Mouse (Mus musculus) kidney, postnatal 0 days (tissue): ENCODE results near the gene Clybl. TPM values are rescaled to one million over a fixed set of nuclear protein-coding genes. Genes with fewer than 3 reads are reported as not detected.

Experiments
- ATAC-seq: fragments of 200-750 bp; cut with Nextera tagmentation; replicated peaks from 2 replicates; pipeline ENCODE4 v1.8.0; 2017; ENCODE audit warnings: low read depth, moderate number of reproducible peaks, moderate TSS enrichment, moderate library complexity; ENCODE audit not compliant: low FRiP score
- DNase-seq: peaks from one replicate; pipeline ENCODE4 v3.0.0-alpha.2; 2016; ENCODE audit warnings: low spot score
- H3K27ac ChIP-seq: fragments of 300-500 bp; sonication (generic); 2 replicates; pipeline ENCODE4 v1.5.1; 2014; ENCODE audit warnings: mild to moderate bottlenecking
- H3K27me3 ChIP-seq: fragments of 300-500 bp; sonication (generic); 2 replicates; pipeline ENCODE4 v1.6.1; 2014; ENCODE audit warnings: low read length, mixed read lengths; ENCODE audit not compliant: insufficient read depth
- H3K36me3 ChIP-seq: fragments of 300-500 bp; sonication (generic); 2 replicates; pipeline ENCODE4 v1.6.1; 2014; ENCODE audit warnings: low read length, mixed read lengths; ENCODE audit not compliant: insufficient read depth
- H3K4me1 ChIP-seq: fragments of 300-500 bp; sonication (generic); replicated peaks from 2 replicates; pipeline ENCODE4 v1.6.1; 2014; ENCODE audit warnings: antibody characterized with exemption, low read length, mixed read lengths; ENCODE audit not compliant: insufficient read depth
- H3K4me2 ChIP-seq: fragments of 300-500 bp; sonication (generic); 2 replicates; pipeline ENCODE4 v1.6.1; 2014; ENCODE audit warnings: mild to moderate bottlenecking, low read length, moderate library complexity, mixed read lengths
- H3K4me3 ChIP-seq: fragments of 300-500 bp; sonication (generic); replicated peaks from 2 replicates; pipeline ENCODE4 v1.5.1; 2014; ENCODE audit warnings: low read depth, low read length
- H3K9ac ChIP-seq: fragments of 300-500 bp; sonication (generic); 2 replicates; pipeline ENCODE4 v1.6.1; 2014; ENCODE audit warnings: low read depth, low read length
- H3K9me3 ChIP-seq: fragments of 300-500 bp; sonication (generic); replicated peaks from 2 replicates; pipeline ENCODE4 v1.6.1; 2016; ENCODE audit warnings: low read length, inconsistent platforms, mixed read lengths
- CTCF ChIP-seq: IDR thresholded peaks from 2 replicates; pipeline ENCODE4 v1.5.1; 2016; ENCODE audit warnings: antibody characterized with exemption, low read depth, mild to moderate bottlenecking, moderate library complexity
- WGBS: fragments of 180-500 bp; shearing (Covaris S2); extraction: QIAGEN DNeasy Blood & Tissue Kit; methylation state at CpG from one replicate; pipeline ENCODE4 v1.1.7; 2014; 5-methylcytosine and 5-hydroxymethylcytosine counted together
- polyA plus RNA-seq: library from polyadenylated mRNA; unstranded; fragments of >200 nt; fragmentation: Nextera tagmentation; extraction: Ambion mirVana; gene quantifications from 2 replicates; pipeline ENCODE4 v1.2.1, GENCODE M21; 2015

Clybl gene
- polyA plus RNA-seq, 1 experiment from 2014 or later: 45.7 TPM

DNA sequence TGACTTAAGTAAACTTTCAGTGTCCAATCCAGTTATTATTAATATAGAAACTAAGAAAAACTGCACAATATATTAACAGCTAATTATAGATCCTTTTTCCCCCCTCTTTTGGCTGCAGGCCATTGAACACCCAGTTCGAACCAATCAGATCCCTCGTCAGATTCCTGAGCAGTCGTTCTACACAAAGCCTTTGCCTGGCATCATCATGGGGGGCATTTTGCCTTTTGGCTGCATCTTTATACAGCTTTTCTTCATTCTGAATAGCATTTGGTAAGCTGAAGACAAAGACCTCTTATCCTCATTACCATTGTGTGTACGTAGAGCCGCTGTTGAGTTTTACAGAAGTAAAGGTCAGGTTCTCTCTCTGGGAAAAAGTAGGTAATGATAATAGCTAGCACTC, 30.9 kb upstream of the Clybl start:
- Histone ChIP-seq H3K36me3 (peaks cover 78% of the 10 kb centered on the region), H3K9ac (no peak overlapping the region), H3K9me3 (no peaks in the 10 kb centered on the region), H3K4me1 (no peaks in the 10 kb centered on the region), H3K4me2 (no peak overlapping the region), H3K4me3 (no peak overlapping the region), H3K27me3 (no peaks in the 10 kb centered on the region), H3K27ac (no peak overlapping the region)
- no peak for TF ChIP-seq CTCF
- ATAC-seq (no peak), DNase-seq (no peak)
- WGBS: 86% methylated on average over 5 of the region's 5 CpGs

DNA sequence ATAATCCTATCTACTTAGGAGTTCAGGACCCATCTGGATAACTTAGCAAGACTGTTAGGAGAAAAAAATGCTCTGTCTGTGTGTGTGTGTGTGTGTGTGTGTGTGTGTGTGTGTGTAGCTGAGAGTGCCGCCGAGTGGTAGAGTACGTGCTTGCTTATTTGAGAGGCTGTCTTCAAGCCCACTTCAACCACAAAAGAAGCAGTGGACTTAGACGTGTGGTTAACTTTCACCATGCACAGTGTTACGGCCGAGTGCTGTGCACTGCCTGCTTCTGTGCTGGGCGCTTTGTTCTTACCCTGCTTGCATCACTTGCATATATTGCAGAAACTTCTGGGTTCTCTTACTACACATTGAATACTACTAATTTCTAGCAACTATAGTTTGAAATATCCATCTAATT, 23.8 kb upstream of the Clybl start:
- Histone ChIP-seq H3K27ac (no peak overlapping the region), H3K9me3 (no peaks in the 10 kb centered on the region), H3K4me1 (no peaks in the 10 kb centered on the region), H3K27me3 (no peaks in the 10 kb centered on the region), H3K4me2 (no peak overlapping the region), H3K4me3 (no peak overlapping the region), H3K9ac (no peak overlapping the region), H3K36me3 (peaks cover 47% of the 10 kb centered on the region)
- 88% methylated on average over 7 of the region's 7 CpGs for WGBS
- ATAC-seq: no peak
- no peak for TF ChIP-seq CTCF
- DNase-seq: no peak

DNA sequence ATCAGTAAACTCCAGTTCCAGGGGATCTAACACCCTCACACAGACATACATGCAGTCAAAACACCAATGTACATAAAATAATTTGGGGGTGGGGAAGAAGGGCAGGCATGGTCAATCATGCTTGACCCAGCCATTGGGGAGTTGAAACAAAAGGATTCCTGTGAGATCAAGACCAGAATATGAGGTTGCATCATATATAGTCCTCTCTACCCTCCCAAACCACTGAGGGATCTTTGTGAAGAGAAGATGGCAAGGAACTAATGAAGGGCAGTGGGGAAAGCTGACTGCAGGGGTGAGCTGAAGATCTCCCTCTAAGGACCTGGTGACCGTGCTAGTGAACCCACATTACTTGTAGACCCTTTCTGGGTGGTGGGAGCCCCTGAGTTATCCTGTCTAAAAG, 20.6 kb upstream of the Clybl start:
- ATAC-seq (no peak), DNase-seq (no peak)
- H3K36me3 ChIP-seq: peaks cover 18% of the 10 kb centered on the region
- TF ChIP-seq CTCF: no peak
- H3K27me3 ChIP-seq: no peaks in the 10 kb centered on the region
- no peak overlapping the region for H3K9ac ChIP-seq
- no peaks in the 10 kb centered on the region for H3K9me3 ChIP-seq
- no peak overlapping the region for H3K27ac ChIP-seq
- 100% methylated on average over 1 of the region's 1 CpGs for WGBS
- no peak overlapping the region for H3K4me3 ChIP-seq
- H3K4me2 ChIP-seq: no peak overlapping the region
- H3K4me1 ChIP-seq: no peaks in the 10 kb centered on the region

DNA sequence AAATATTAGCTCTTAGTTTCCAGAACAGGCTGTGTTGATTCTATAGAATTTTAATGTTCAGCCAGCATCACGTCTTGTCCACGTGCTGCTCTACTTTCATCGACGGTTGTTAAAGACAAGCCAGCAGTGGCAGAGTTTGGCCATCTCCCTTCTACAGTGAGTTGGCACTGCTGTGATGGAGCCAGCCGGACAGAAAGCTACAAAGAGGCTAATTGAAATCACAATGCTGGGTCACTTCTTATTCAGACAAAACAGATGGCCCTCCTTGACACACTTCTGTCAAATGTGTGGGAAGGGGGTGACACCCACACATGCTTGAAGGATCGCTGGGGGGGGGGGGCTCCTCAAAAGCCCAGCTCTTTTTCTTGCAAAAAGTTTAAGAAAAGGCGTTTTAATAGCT, 12.6 kb upstream of the Clybl start:
- Histone ChIP-seq H3K4me1 (no peaks in the 10 kb centered on the region), H3K27me3 (no peaks in the 10 kb centered on the region), H3K9ac (no peak overlapping the region), H3K4me3 (no peak overlapping the region), H3K9me3 (no peaks in the 10 kb centered on the region), H3K36me3 (no peaks in the 10 kb centered on the region), H3K4me2 (no peak overlapping the region), H3K27ac (no peak overlapping the region)
- DNase-seq (no peak), ATAC-seq (no peak)
- 83% methylated on average over 7 of the region's 7 CpGs for WGBS
- no peak for TF ChIP-seq CTCF

DNA sequence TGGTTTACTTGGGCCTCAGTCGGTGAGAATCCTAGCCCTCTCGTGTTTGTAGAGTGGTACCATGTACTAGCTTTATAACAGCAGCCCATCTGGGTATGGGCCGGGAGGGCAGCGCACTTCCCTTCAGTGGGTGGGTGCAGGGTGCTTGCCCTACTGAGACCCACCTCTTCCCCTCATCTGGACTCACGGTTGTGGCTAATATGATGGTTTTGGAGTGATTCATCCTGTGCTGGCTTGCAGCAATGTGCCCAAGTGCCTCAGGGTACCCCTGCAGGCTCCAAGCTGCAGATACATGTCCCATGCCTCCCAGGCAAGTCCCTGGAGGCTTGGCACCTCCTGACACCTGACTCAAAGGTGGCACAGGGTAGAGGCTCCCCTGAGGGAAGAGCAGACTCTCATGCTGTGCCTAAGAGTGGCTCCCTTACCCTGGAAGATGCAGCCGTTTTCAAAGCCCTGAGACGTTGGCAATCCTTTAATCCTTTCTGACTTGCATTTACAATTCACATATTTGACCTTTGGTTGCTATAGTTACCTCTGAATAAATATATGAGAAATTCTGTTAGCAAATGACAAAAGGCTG, 11.2 kb upstream of the Clybl start:
- H3K36me3 ChIP-seq: no peaks in the 10 kb centered on the region
- no peaks in the 10 kb centered on the region for H3K27me3 ChIP-seq
- no peak for TF ChIP-seq CTCF
- H3K4me3 ChIP-seq: no peak overlapping the region
- WGBS: 75% methylated on average over 7 of the region's 7 CpGs
- DNase-seq (no peak), ATAC-seq (no peak)
- H3K9ac ChIP-seq: no peak overlapping the region
- no peak overlapping the region for H3K4me2 ChIP-seq
- H3K9me3 ChIP-seq: no peaks in the 10 kb centered on the region
- H3K27ac ChIP-seq: no peak overlapping the region
- no peaks in the 10 kb centered on the region for H3K4me1 ChIP-seq

DNA sequence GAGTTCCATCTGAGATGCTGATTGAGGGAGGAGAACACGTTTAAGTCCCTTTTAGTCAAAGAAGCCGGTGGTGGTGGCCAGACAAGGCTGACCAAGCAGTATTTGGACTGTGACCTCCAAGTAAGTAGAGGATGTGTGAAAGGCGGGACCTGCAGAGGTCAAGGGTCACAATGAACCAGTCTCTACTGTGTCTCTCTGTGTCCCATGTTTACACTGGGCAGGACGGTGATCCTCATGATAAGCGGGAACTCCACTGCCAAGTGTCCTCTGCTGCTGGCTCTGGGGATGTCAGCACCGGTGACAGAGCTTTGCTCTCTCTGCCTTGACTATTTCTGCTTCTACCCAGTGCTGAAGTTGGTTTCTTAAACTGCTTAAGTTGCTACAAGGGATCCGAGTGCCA, 10.5 kb upstream of the Clybl start:
- no peaks in the 10 kb centered on the region for H3K9me3 ChIP-seq
- H3K4me2 ChIP-seq: no peak overlapping the region
- H3K4me1 ChIP-seq: no peaks in the 10 kb centered on the region
- no peaks in the 10 kb centered on the region for H3K27me3 ChIP-seq
- no peak overlapping the region for H3K27ac ChIP-seq
- ATAC-seq (0 out of 2 replicates have a peak, but pooled peaks have one; percentile 66), DNase-seq (no peak)
- no peaks in the 10 kb centered on the region for H3K36me3 ChIP-seq
- 74% methylated on average over 7 of the region's 7 CpGs for WGBS
- TF ChIP-seq CTCF: no peak
- H3K4me3 ChIP-seq: no peak overlapping the region
- H3K9ac ChIP-seq: no peak overlapping the region

DNA sequence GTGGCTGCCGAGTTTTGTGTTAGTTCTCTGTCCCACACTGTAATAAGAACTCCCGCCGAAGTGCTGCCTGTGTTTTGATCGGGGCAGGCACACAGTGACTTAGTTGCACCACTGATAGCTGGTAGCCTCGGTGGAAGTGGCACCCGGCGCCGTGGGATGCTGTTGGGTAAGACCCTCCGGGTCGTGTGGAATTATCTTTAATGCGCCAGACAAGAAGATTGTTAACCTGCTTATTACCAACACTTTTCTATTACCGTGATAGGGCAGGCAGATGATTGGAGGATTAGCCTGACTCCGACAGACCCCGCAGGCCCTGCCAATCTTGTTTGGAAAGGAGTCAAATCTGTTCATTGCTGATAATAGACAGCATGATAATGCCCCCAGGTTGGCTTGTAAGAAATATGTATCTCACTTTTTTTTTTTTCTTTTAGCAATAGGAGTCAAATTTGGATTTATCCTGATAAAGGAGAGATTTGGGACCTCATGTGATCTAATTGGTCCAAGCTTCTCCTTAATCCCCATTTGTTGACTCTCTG, 5.2 kb upstream of the Clybl start:
- Histone ChIP-seq H3K36me3 (no peaks in the 10 kb centered on the region), H3K27me3 (no peaks in the 10 kb centered on the region), H3K9me3 (no peaks in the 10 kb centered on the region), H3K4me3 (no peak overlapping the region), H3K9ac (no peak overlapping the region), H3K4me2 (no peak overlapping the region), H3K27ac (no peak overlapping the region), H3K4me1 (no peaks in the 10 kb centered on the region)
- ATAC-seq: no peak
- no peak for TF ChIP-seq CTCF
- no peak for DNase-seq
- 84% methylated on average over 14 of the region's 14 CpGs for whole genome bisulfite sequencing
